Mouse (Mus musculus) MEL (cell line): Measurements from ENCODE around the gene Ergic1. TPM values are rescaled to one million over a fixed set of nuclear protein-coding genes. Genes with fewer than 3 reads are reported as not detected.

Experiments used
- DNase-seq: peaks from one replicate; pipeline ENCODE4 v3.0.0; 2011; ENCODE audit warnings: low read depth, low spot score
- H3K27ac ChIP-seq: 2 replicates; pipeline ENCODE4 v1.5.1; 2012; ENCODE audit warnings: low read depth, mild to moderate bottlenecking, control low read depth, low read length, moderate library complexity; ENCODE audit not compliant: control insufficient read depth
- H3K27me3 ChIP-seq, 2 experiments: fragments of 150-350 bp in 1 of 2; sonication (generic) in 1 of 2; 2 replicates each; pipeline ENCODE4 v1.6.1; 2012; ENCODE audit warnings: low read length in 2 of 2, mild to moderate bottlenecking in 2 of 2, improper control_type of control experiment in 1 of 2, moderate library complexity in 1 of 2; ENCODE audit not compliant: insufficient read depth in 2 of 2, control insufficient read depth in 1 of 2
- H3K36me3 ChIP-seq, 2 experiments: 2 replicates each; pipeline ENCODE4 v1.6.1; 2012 to 2014; ENCODE audit warnings: low read length in 2 of 2, improper control_type of control experiment in 1 of 2, inconsistent platforms in 1 of 2, mild to moderate bottlenecking in 1 of 2; ENCODE audit not compliant: insufficient read depth in 2 of 2, control insufficient read depth in 1 of 2
- H3K4me1 ChIP-seq, 2 experiments: fragments of 150-350 bp in 1 of 2; sonication (generic) in 1 of 2; 2 replicates each; pipeline ENCODE4 v1.6.1; 2012; ENCODE audit warnings: low read length in 2 of 2, improper control_type of control experiment in 1 of 2, mild to moderate bottlenecking in 1 of 2; ENCODE audit not compliant: insufficient read depth in 2 of 2, control insufficient read depth in 1 of 2
- H3K4me3 ChIP-seq, 2 experiments: fragments of 150-350 bp in 1 of 2; sonication (generic) in 1 of 2; 2 replicates each; pipeline ENCODE4 v1.5.1; 2012; ENCODE audit warnings: low read depth in 2 of 2, low read length in 2 of 2, mild to moderate bottlenecking in 2 of 2, moderate library complexity in 2 of 2, control low read depth in 1 of 2, improper control_type of control experiment in 1 of 2; ENCODE audit not compliant: control insufficient read depth in 1 of 2, insufficient read depth in 1 of 2
- H3K79me2 ChIP-seq: 2 replicates; pipeline ENCODE4 v1.6.1; 2012; ENCODE audit warnings: mild to moderate bottlenecking, low read length, moderate library complexity; ENCODE audit not compliant: control insufficient read depth, poor library complexity, insufficient read depth
- H3K9ac ChIP-seq: 2 replicates; pipeline ENCODE4 v1.6.1; 2012; ENCODE audit warnings: low read depth, mild to moderate bottlenecking, control low read depth, low read length, moderate library complexity; ENCODE audit not compliant: control insufficient read depth, poor library complexity, severe bottlenecking
- H3K9me3 ChIP-seq: fragments of 150-350 bp; sonication (generic); replicated peaks from 2 replicates; pipeline ENCODE4 v1.6.1; 2012; ENCODE audit warnings: mild to moderate bottlenecking, low read length, improper control_type of control experiment, moderate library complexity; ENCODE audit not compliant: insufficient read depth
- CHD1 ChIP-seq: IDR thresholded peaks from 2 replicates; pipeline ENCODE4 v1.6.1; 2012; ENCODE audit warnings: low read depth, mild to moderate bottlenecking, inconsistent platforms, low read length, improper control_type of control experiment
- CHD2 ChIP-seq: IDR thresholded peaks from 2 replicates; pipeline ENCODE4 v1.6.1; 2011; ENCODE audit warnings: low read length, improper control_type of control experiment
- CTCF ChIP-seq, 3 experiments: IDR thresholded peaks in 2 of 3; conservative IDR thresholded peaks in 1 of 3; 2 replicates each; pipeline ENCODE4 v1.5.1; 2011 to 2012; ENCODE audit warnings: low read length in 3 of 3, low read depth in 2 of 3, mild to moderate bottlenecking in 2 of 3, improper control_type of control experiment in 1 of 3, inconsistent platforms in 1 of 3, mixed read lengths in 1 of 3, moderate library complexity in 1 of 3; ENCODE audit not compliant: control insufficient read depth in 1 of 3, insufficient read depth in 1 of 3, poor library complexity in 1 of 3, severe bottlenecking in 1 of 3
- E2F4 ChIP-seq: IDR thresholded peaks from 2 replicates; pipeline ENCODE4 v1.6.1; 2011; ENCODE audit warnings: low read depth, low read length, improper control_type of control experiment, borderline replicate concordance
- ELF1 ChIP-seq: IDR thresholded peaks from 2 replicates; pipeline ENCODE4 v1.6.1; 2014; ENCODE audit warnings: low read depth, mild to moderate bottlenecking, inconsistent platforms, low read length, improper control_type of control experiment, moderate library complexity
- EP300 ChIP-seq, 2 experiments: IDR thresholded peaks; 2 replicates each; pipeline ENCODE4 v1.6.1; 2011; ENCODE audit warnings: improper control_type of control experiment in 2 of 2, low read length in 2 of 2, low read depth in 1 of 2, mild to moderate bottlenecking in 1 of 2
- GABPA ChIP-seq: IDR thresholded peaks from 2 replicates; pipeline ENCODE4 v1.6.1; 2012; ENCODE audit warnings: low read depth, mild to moderate bottlenecking, inconsistent platforms, low read length, improper control_type of control experiment, moderate library complexity
- GATA1 ChIP-seq: IDR thresholded peaks from 2 replicates; pipeline ENCODE4 v1.6.1; 2011; ENCODE audit warnings: low read depth, low read length, improper control_type of control experiment
- HCFC1 ChIP-seq: IDR thresholded peaks from 2 replicates; pipeline ENCODE4 v1.6.1; 2012; ENCODE audit warnings: low read depth, mild to moderate bottlenecking, inconsistent platforms, low read length, improper control_type of control experiment, moderate library complexity
- MAFK ChIP-seq: IDR thresholded peaks from 2 replicates; pipeline ENCODE4 v1.6.1; 2011; ENCODE audit warnings: low read depth, mild to moderate bottlenecking, low read length, improper control_type of control experiment, borderline replicate concordance
- MEF2A ChIP-seq: IDR thresholded peaks from 2 replicates; pipeline ENCODE4 v1.6.1; 2014; ENCODE audit warnings: low read depth, mild to moderate bottlenecking, inconsistent platforms, low read length, improper control_type of control experiment; ENCODE audit not compliant: poor library complexity, insufficient replicate concordance, severe bottlenecking; ENCODE audit errors: extremely low read depth
- MXI1 ChIP-seq: IDR thresholded peaks from 2 replicates; pipeline ENCODE4 v1.6.1; 2011; ENCODE audit warnings: mild to moderate bottlenecking, low read depth, low read length, improper control_type of control experiment
- MYB ChIP-seq: IDR thresholded peaks from 2 replicates; pipeline ENCODE4 v1.6.1; 2011; ENCODE audit warnings: mild to moderate bottlenecking, low read depth, low read length, improper control_type of control experiment
- NELFE ChIP-seq: IDR thresholded peaks from 2 replicates; pipeline ENCODE4 v1.6.1; 2011; ENCODE audit warnings: low read depth, low read length, improper control_type of control experiment
- NRF1 ChIP-seq: IDR thresholded peaks from 2 replicates; pipeline ENCODE4 v1.6.1; 2014; ENCODE audit warnings: low read depth, mild to moderate bottlenecking, inconsistent platforms, low read length, improper control_type of control experiment, moderate library complexity; ENCODE audit not compliant: poor library complexity, insufficient read depth, severe bottlenecking
- POLR2A ChIP-seq, 2 experiments: IDR thresholded peaks; 2 replicates each; pipeline ENCODE4 v1.6.1; 2011 to 2012; ENCODE audit warnings: low read length in 2 of 2, mild to moderate bottlenecking in 2 of 2, control low read depth in 1 of 2, improper control_type of control experiment in 1 of 2, low read depth in 1 of 2, moderate library complexity in 1 of 2; ENCODE audit not compliant: control insufficient read depth in 1 of 2, insufficient read depth in 1 of 2, poor library complexity in 1 of 2
- POLR2AphosphoS2 ChIP-seq: IDR thresholded peaks from 2 replicates; pipeline ENCODE4 v1.6.1; 2011; ENCODE audit warnings: low read length, improper control_type of control experiment
- RAD21 ChIP-seq: IDR thresholded peaks from 2 replicates; pipeline ENCODE4 v1.6.1; 2011; ENCODE audit warnings: mild to moderate bottlenecking, low read depth, low read length, improper control_type of control experiment
- RCOR1 ChIP-seq: IDR thresholded peaks from 2 replicates; pipeline ENCODE4 v1.6.1; 2012; ENCODE audit warnings: low read depth, mild to moderate bottlenecking, inconsistent platforms, low read length, improper control_type of control experiment
- SIN3A ChIP-seq: IDR thresholded peaks from 2 replicates; pipeline ENCODE4 v1.6.1; 2012; ENCODE audit warnings: low read length, improper control_type of control experiment, inconsistent platforms
- SMC3 ChIP-seq: IDR thresholded peaks from 2 replicates; pipeline ENCODE4 v1.6.1; 2011; ENCODE audit warnings: low read depth, low read length, improper control_type of control experiment
- TAL1 ChIP-seq: IDR thresholded peaks from 2 replicates; pipeline ENCODE4 v1.6.1; 2012; ENCODE audit warnings: mild to moderate bottlenecking, inconsistent platforms, low read length, moderate library complexity, mixed read lengths
- TBP ChIP-seq: IDR thresholded peaks from 2 replicates; pipeline ENCODE4 v1.8.0; 2011; ENCODE audit warnings: low read depth, low read length, improper control_type of control experiment
- TCF12 ChIP-seq: IDR thresholded peaks from 2 replicates; pipeline ENCODE4 v1.6.1; 2014; ENCODE audit warnings: low read depth, mild to moderate bottlenecking, inconsistent platforms, low read length, improper control_type of control experiment, moderate library complexity
- UBTF ChIP-seq: IDR thresholded peaks from 2 replicates; pipeline ENCODE4 v1.6.1; 2012; ENCODE audit warnings: low read depth, mild to moderate bottlenecking, inconsistent platforms, low read length, improper control_type of control experiment, moderate library complexity, borderline replicate concordance; ENCODE audit not compliant: insufficient read depth
- USF1 ChIP-seq: IDR thresholded peaks from 2 replicates; pipeline ENCODE4 v1.6.1; 2014; ENCODE audit warnings: low read depth, mild to moderate bottlenecking, inconsistent platforms, low read length, improper control_type of control experiment, moderate library complexity
- USF2 ChIP-seq, 2 experiments: IDR thresholded peaks; 2 replicates each; pipeline ENCODE4 v1.6.1; 2011 to 2012; ENCODE audit warnings: improper control_type of control experiment in 2 of 2, low read length in 2 of 2, borderline replicate concordance in 1 of 2, inconsistent platforms in 1 of 2, low read depth in 1 of 2, mild to moderate bottlenecking in 1 of 2; ENCODE audit not compliant: insufficient read depth in 1 of 2
- ZC3H11A ChIP-seq: IDR thresholded peaks from 2 replicates; pipeline ENCODE4 v1.6.1; 2012; ENCODE audit warnings: low read depth, mild to moderate bottlenecking, inconsistent platforms, low read length, improper control_type of control experiment
- ZKSCAN1 ChIP-seq: IDR thresholded peaks from 2 replicates; pipeline ENCODE4 v1.6.1; 2012; ENCODE audit warnings: low read depth, mild to moderate bottlenecking, inconsistent platforms, low read length, improper control_type of control experiment, moderate library complexity
- ZNF384 ChIP-seq: IDR thresholded peaks from 2 replicates; pipeline ENCODE4 v1.6.1; 2012; ENCODE audit warnings: low read depth, mild to moderate bottlenecking, inconsistent platforms, low read length, improper control_type of control experiment
- polyA plus RNA-seq, 2 experiments: library from polyadenylated mRNA; stranded (reverse) in 1 of 2; unstranded in 1 of 2; fragments of >175 nt in 1 of 2; fragments of >200 nt in 1 of 2; gene quantifications; 2 replicates each; pipeline versions ENCODE4 v1.2.1 to v1.2.4; 2012; ENCODE audit warnings: low replicate concordance in 2 of 2, low read depth in 1 of 2; ENCODE audit not compliant: insufficient read length in 2 of 2, insufficient read depth in 1 of 2, missing spikeins in 1 of 2
- total RNA-seq: library from RNA; depleted of rRNA; stranded (reverse); fragments of 300-350 nt; gene quantifications from 2 replicates; pipeline ENCODE4 v1.2.3, GENCODE M21; 2012

Ergic1 gene
- total and polyA plus RNA-seq, 3 experiments = 78.5 to 730 (median 95.6) TPM

GRCm38 (mm10) chr17:26695193-26695592 lies 133.9 kb downstream of the Ergic1 start:
- Histone ChIP-seq H3K36me3 (peaks cover 5 to 16% of the 10 kb centered on the region in 2 experiments), H3K9ac (no peak overlapping the region), H3K27ac (no peak overlapping the region)

DNA sequence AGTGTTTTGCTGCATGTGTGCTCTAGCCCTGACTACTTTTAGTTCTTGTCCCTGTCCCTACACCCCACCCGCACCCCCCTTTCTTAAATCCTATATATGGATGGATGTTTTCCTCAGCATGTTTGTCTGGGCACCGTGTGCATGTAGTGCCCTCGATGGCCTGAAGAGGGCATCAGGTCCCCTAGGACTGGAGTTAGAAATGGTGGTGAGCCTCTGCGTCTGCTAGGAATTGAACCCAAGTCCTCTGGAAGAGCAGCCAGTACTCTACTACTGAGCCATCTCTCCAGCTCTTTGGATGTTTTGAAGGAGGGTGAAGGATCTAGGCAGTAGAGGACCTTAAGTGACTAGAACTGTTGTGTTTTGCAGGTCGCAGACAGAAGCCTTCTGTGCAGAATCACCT lies 137.6 kb downstream of the Ergic1 start:
- Histone ChIP-seq H3K27me3 (no peaks in the 10 kb centered on the region), H3K79me2 (no peaks in the 10 kb centered on the region), H3K27ac (no peak overlapping the region), H3K9ac (no peak overlapping the region), H3K4me1 (peaks cover 4% of the 10 kb centered on the region in 2 experiments; a peak in 3 of 4 replicates), H3K4me3 (no peak overlapping the region), H3K9me3 (no peaks in the 10 kb centered on the region), H3K36me3 (peaks cover 6 to 14% of the 10 kb centered on the region in 2 experiments; a peak in 3 of 4 replicates)
- TF ChIP-seq ZNF384 (no peak), CTCF (IDR thresholded peaks at IDR 0.05 in 2 of 3, conservative IDR thresholded peaks at IDR 0.05 in 1 of 3; ENCODE audit: control insufficient read depth in 1 of 3, insufficient read depth in 1 of 3, low read depth in 2 of 3, low read length in 3 of 3, poor library complexity in 1 of 3, severe bottlenecking in 1 of 3) (peak; percentile 69 to 72 (median 71)), CHD1 (no peak), TCF12 (no peak), MYB (no peak), USF2 (IDR thresholded peaks at IDR 0.05; ENCODE audit: borderline replicate concordance in 1 of 2, insufficient read depth in 1 of 2, low read depth in 1 of 2, low read length in 2 of 2) (no peak), SIN3A (0 out of 2 replicates have a peak, but pooled peaks have one; percentile 24), MAFK (no peak), MEF2A (no peak), HCFC1 (no peak), POLR2A (IDR thresholded peaks at IDR 0.05; ENCODE audit: control insufficient read depth in 1 of 2, insufficient read depth in 1 of 2, low read depth in 1 of 2, low read length in 2 of 2, poor library complexity in 1 of 2) (no peak), POLR2AphosphoS2 (no peak), USF1 (no peak), TAL1 (no peak), TBP (no peak), MXI1 (no peak), ZKSCAN1 (no peak), RAD21 (peak; percentile 65), RCOR1 (no peak), CHD2 (no peak), ELF1 (no peak), NRF1 (no peak), ZC3H11A (peak; percentile 55), SMC3 (peak; percentile 70)
- DNase-seq = peak; percentile 60

More at GRCm38 (mm10) chr17:26695193-26695592, 133.9 kb downstream of the Ergic1 start:
- H3K4me3 ChIP-seq = no peak overlapping the region
- no peaks in the 10 kb centered on the region for H3K27me3 ChIP-seq
- no peak for TF ChIP-seq E2F4
- no peak for TF ChIP-seq TAL1
- TF ChIP-seq ZNF384 = no peak
- TF ChIP-seq SMC3 = no peak
- no peak for TF ChIP-seq EP300 (IDR thresholded peaks at IDR 0.05; ENCODE audit: low read depth in 1 of 2, low read length in 2 of 2)
- TF ChIP-seq CHD1 = no peak
- no peak for TF ChIP-seq GATA1
- no peak for TF ChIP-seq CTCF (IDR thresholded peaks at IDR 0.05 in 2 of 3, conservative IDR thresholded peaks at IDR 0.05 in 1 of 3; ENCODE audit: control insufficient read depth in 1 of 3, insufficient read depth in 1 of 3, low read depth in 2 of 3, low read length in 3 of 3, poor library complexity in 1 of 3, severe bottlenecking in 1 of 3)
- no peak for TF ChIP-seq ZC3H11A
- TF ChIP-seq GABPA = no peak
- TF ChIP-seq RAD21 = no peak
- TF ChIP-seq ELF1 = no peak
- TF ChIP-seq UBTF = no peak
- no peak for TF ChIP-seq TBP
- TF ChIP-seq NELFE = no peak
- no peak for TF ChIP-seq USF2 (IDR thresholded peaks at IDR 0.05; ENCODE audit: borderline replicate concordance in 1 of 2, insufficient read depth in 1 of 2, low read depth in 1 of 2, low read length in 2 of 2)
- H3K79me2 ChIP-seq = no peaks in the 10 kb centered on the region; the same call in 1 of the 2 replicates
- no peaks in the 10 kb centered on the region for H3K9me3 ChIP-seq
- no peak for DNase-seq
- peaks cover 2 to 6% of the 10 kb centered on the region in 2 experiments for H3K4me1 ChIP-seq
